Mouse (Mus musculus): Measurements from ENCODE around the gene Xpc. TPM values are rescaled to one million over a fixed set of nuclear protein-coding genes. Genes with fewer than 3 reads are reported as not detected.

Gene Xpc
- polyA plus RNA-seq, 2 experiments: 2.8 to 3.7 TPM

- H3K9ac ChIP-seq (replicated peaks): peak overlapping the region; percentile 58
- peak overlapping the region; percentile 60 to 88 for H3K4me3 ChIP-seq (ENCODE audit: insufficient read depth in 1 of 2, low read depth in 2 of 2, low read length in 2 of 2)
- WGBS (ENCODE audit: insufficient replicate concordance): 16% methylated on average over 10 of the region's 10 CpGs
- TF ChIP-seq EP300 (IDR thresholded peaks at IDR 0.05; ENCODE audit: low read depth) (no peak), CTCF (IDR thresholded peaks at IDR 0.05; ENCODE audit: low read depth) (no peak)
- ATAC-seq (ENCODE audit: insufficient read depth) (no peak), DNase-seq (ENCODE audit: low read depth in 3 of 3, low spot score in 3 of 3) (no peak)
- peaks cover 9 to 14% of the 10 kb centered on the region in 2 experiments for H3K4me1 ChIP-seq (replicated peaks; ENCODE audit: control insufficient read depth in 2 of 2, insufficient read depth in 2 of 2, low read length in 1 of 2)
- H3K27me3 ChIP-seq (ENCODE audit: control insufficient read depth, insufficient read depth, low read length): no peaks in the 10 kb centered on the region
- no peaks in the 10 kb centered on the region for H3K9me3 ChIP-seq (ENCODE audit: control insufficient read depth, low read length)
- H3K4me2 ChIP-seq (ENCODE audit: low read depth): peak overlapping the region; percentile 95
- peaks cover 18% of the 10 kb centered on the region for H3K36me3 ChIP-seq (replicated peaks; ENCODE audit: control insufficient read depth, insufficient read depth, low read depth)
- H3K27ac ChIP-seq: no peak overlapping the region
Observed at GRCm38 (mm10) chr6:91514737-91515362, 838 bp downstream of the Xpc start.

- no peak for TF ChIP-seq CTCF (IDR thresholded peaks at IDR 0.05; ENCODE audit: low read depth)
- no peak for TF ChIP-seq EP300 (IDR thresholded peaks at IDR 0.05; ENCODE audit: low read depth)
- no peak for ATAC-seq (ENCODE audit: insufficient read depth)
- H3K27ac ChIP-seq: no peak overlapping the region
- peaks cover 12% of the 10 kb centered on the region for H3K36me3 ChIP-seq (replicated peaks; ENCODE audit: control insufficient read depth, insufficient read depth, low read depth)
- no peak overlapping the region for H3K4me3 ChIP-seq (ENCODE audit: insufficient read depth in 1 of 2, low read depth in 2 of 2, low read length in 2 of 2)
- H3K27me3 ChIP-seq (ENCODE audit: control insufficient read depth, insufficient read depth, low read length): no peaks in the 10 kb centered on the region
- no peak for DNase-seq (ENCODE audit: low read depth in 3 of 3, low spot score in 3 of 3)
- H3K4me2 ChIP-seq (ENCODE audit: low read depth): peak overlapping the region; percentile 95; the same call in 1 of the 2 replicates
- H3K4me1 ChIP-seq (replicated peaks; ENCODE audit: control insufficient read depth in 2 of 2, insufficient read depth in 2 of 2, low read length in 1 of 2): peaks cover 9 to 14% of the 10 kb centered on the region in 2 experiments
- H3K9ac ChIP-seq (replicated peaks): no peak overlapping the region
- no peaks in the 10 kb centered on the region for H3K9me3 ChIP-seq (ENCODE audit: control insufficient read depth, low read length)
Observed at GRCm38 (mm10) chr6:91514135-91514534, 1.6 kb downstream of the Xpc start.

- no peak overlapping the region for H3K4me2 ChIP-seq (ENCODE audit: low read depth)
- TF ChIP-seq EP300 (IDR thresholded peaks at IDR 0.05; ENCODE audit: low read depth) (no peak), CTCF (IDR thresholded peaks at IDR 0.05; ENCODE audit: low read depth) (no peak)
- no peaks in the 10 kb centered on the region for H3K27me3 ChIP-seq (ENCODE audit: control insufficient read depth, insufficient read depth, low read length)
- no peaks in the 10 kb centered on the region; the same call in 1 of the 2 replicates for H3K36me3 ChIP-seq (replicated peaks; ENCODE audit: control insufficient read depth, insufficient read depth, low read depth)
- no peak overlapping the region for H3K9ac ChIP-seq (replicated peaks)
- H3K4me1 ChIP-seq (replicated peaks; ENCODE audit: control insufficient read depth in 2 of 2, insufficient read depth in 2 of 2, low read length in 1 of 2): peaks cover 5 to 10% of the 10 kb centered on the region in 2 experiments
- H3K4me3 ChIP-seq (ENCODE audit: insufficient read depth in 1 of 2, low read depth in 2 of 2, low read length in 2 of 2): no peak overlapping the region
- ATAC-seq (ENCODE audit: insufficient read depth) (no peak), DNase-seq (ENCODE audit: low read depth in 3 of 3, low spot score in 3 of 3) (no peak)
- WGBS (ENCODE audit: insufficient replicate concordance): 64% methylated on average over 10 of the region's 10 CpGs
- no peaks in the 10 kb centered on the region for H3K9me3 ChIP-seq (ENCODE audit: control insufficient read depth, low read length)
- no peak overlapping the region for H3K27ac ChIP-seq
Observed at GRCm38 (mm10) chr6:91510211-91510610, 5.5 kb downstream of the Xpc start.

GRCm38 (mm10) chr6:91509326-91509725 lies 6.4 kb downstream of the Xpc start:
- Histone ChIP-seq H3K4me1 (replicated peaks; ENCODE audit: control insufficient read depth in 2 of 2, insufficient read depth in 2 of 2, low read length in 1 of 2) (peaks cover 2 to 4% of the 10 kb centered on the region in 2 experiments; a peak in 1 of 4 replicates), H3K4me3 (ENCODE audit: insufficient read depth in 1 of 2, low read depth in 2 of 2, low read length in 2 of 2) (no peak overlapping the region), H3K27me3 (ENCODE audit: control insufficient read depth, insufficient read depth, low read length) (no peaks in the 10 kb centered on the region), H3K4me2 (ENCODE audit: low read depth) (no peak overlapping the region), H3K27ac (no peak overlapping the region), H3K9ac (replicated peaks) (no peak overlapping the region), H3K9me3 (ENCODE audit: control insufficient read depth, low read length) (no peaks in the 10 kb centered on the region), H3K36me3 (replicated peaks; ENCODE audit: control insufficient read depth, insufficient read depth, low read depth) (no peaks in the 10 kb centered on the region; the same call in none of the 2 replicates)
- TF ChIP-seq EP300 (IDR thresholded peaks at IDR 0.05; ENCODE audit: low read depth): no peak
- peak; percentile 95 for TF ChIP-seq CTCF (IDR thresholded peaks at IDR 0.05; ENCODE audit: low read depth)
- no peak for ATAC-seq (ENCODE audit: insufficient read depth)
- DNase-seq (ENCODE audit: low read depth in 3 of 3, low spot score in 3 of 3): peak in 2 of 3 experiments; percentile 30 to 37
- 37% methylated on average over 7 of the region's 7 CpGs for WGBS (ENCODE audit: insufficient replicate concordance)

GRCm38 (mm10) chr6:91508041-91508440 lies 7.6 kb downstream of the Xpc start:
- Histone ChIP-seq H3K9ac (replicated peaks) (no peak overlapping the region), H3K4me2 (ENCODE audit: low read depth) (no peak overlapping the region), H3K4me3 (ENCODE audit: insufficient read depth in 1 of 2, low read depth in 2 of 2, low read length in 2 of 2) (no peak overlapping the region), H3K36me3 (replicated peaks; ENCODE audit: control insufficient read depth, insufficient read depth, low read depth) (no peaks in the 10 kb centered on the region; the same call in none of the 2 replicates), H3K4me1 (replicated peaks; ENCODE audit: control insufficient read depth in 2 of 2, insufficient read depth in 2 of 2, low read length in 1 of 2) (0 out of 4 replicates have a peak, but pooled peaks cover 0 to 2% of the 10 kb centered on the region in 2 experiments), H3K9me3 (ENCODE audit: control insufficient read depth, low read length) (no peaks in the 10 kb centered on the region), H3K27me3 (ENCODE audit: control insufficient read depth, insufficient read depth, low read length) (no peaks in the 10 kb centered on the region), H3K27ac (no peak overlapping the region)
- DNase-seq (ENCODE audit: low read depth in 3 of 3, low spot score in 3 of 3) (no peak), ATAC-seq (ENCODE audit: insufficient read depth) (no peak)
- WGBS (ENCODE audit: insufficient replicate concordance): 64% methylated on average over 3 of the region's 3 CpGs
- TF ChIP-seq CTCF (IDR thresholded peaks at IDR 0.05; ENCODE audit: low read depth) (no peak), EP300 (IDR thresholded peaks at IDR 0.05; ENCODE audit: low read depth) (no peak)

All from liver, embryonic 14.5 days (tissue).